Mouse (Mus musculus): ENCODE measurements around the gene Efhc1. TPM values are rescaled to one million over a fixed set of nuclear protein-coding genes. Genes with fewer than 3 reads are reported as not detected.
"Not testable (repeated sequence)": the region's sequence is repeated elsewhere in the genome, so short reads cannot be mapped to it uniquely, and the experiment has no call there.

The Efhc1 gene
- polyA plus RNA-seq, 1 experiment = 2.2 TPM

- H3K4me1 ChIP-seq (ENCODE audit: control insufficient read depth, insufficient read depth, low read length) = peaks cover 3% of the 10 kb centered on the region; the same call in 1 of the 2 replicates
- no peak overlapping the region for H3K4me3 ChIP-seq (ENCODE audit: insufficient read depth, low read length)
- H3K27ac ChIP-seq (ENCODE audit: insufficient read depth, low read length) = peak overlapping the region; percentile 59; the same call in 1 of the 2 replicates
- TF ChIP-seq CTCF (IDR thresholded peaks at IDR 0.05; ENCODE audit: extremely low read depth, insufficient read depth, low read length) (no peak), POLR2A (IDR thresholded peaks at IDR 0.05; ENCODE audit: extremely low read depth, insufficient read depth, low read length) (no peak)
Measured at GRCm38 (mm10) chr1:20919728-20920127, 31.7 kb upstream of the Efhc1 start.

GRCm38 (mm10) chr1:20921081-20921528 lies 30.3 kb upstream of the Efhc1 start:
- peaks cover 3% of the 10 kb centered on the region; the same call in 1 of the 2 replicates for H3K4me1 ChIP-seq (ENCODE audit: control insufficient read depth, insufficient read depth, low read length)
- TF ChIP-seq POLR2A (IDR thresholded peaks at IDR 0.05; ENCODE audit: extremely low read depth, insufficient read depth, low read length) = no peak
- TF ChIP-seq CTCF (IDR thresholded peaks at IDR 0.05; ENCODE audit: extremely low read depth, insufficient read depth, low read length) = no peak
- H3K27ac ChIP-seq (ENCODE audit: insufficient read depth, low read length) = no peak overlapping the region
- no peak overlapping the region for H3K4me3 ChIP-seq (ENCODE audit: insufficient read depth, low read length)

GRCm38 (mm10) chr1:20922612-20923399 lies 28.6 kb upstream of the Efhc1 start:
- H3K4me3 ChIP-seq (ENCODE audit: insufficient read depth, low read length) = no peak overlapping the region
- no peak for TF ChIP-seq POLR2A (IDR thresholded peaks at IDR 0.05; ENCODE audit: extremely low read depth, insufficient read depth, low read length)
- TF ChIP-seq CTCF (IDR thresholded peaks at IDR 0.05; ENCODE audit: extremely low read depth, insufficient read depth, low read length) = no peak
- H3K27ac ChIP-seq (ENCODE audit: insufficient read depth, low read length) = no peak overlapping the region
- H3K4me1 ChIP-seq (ENCODE audit: control insufficient read depth, insufficient read depth, low read length) = peaks cover 3% of the 10 kb centered on the region; the same call in 1 of the 2 replicates

GRCm38 (mm10) chr1:20925324-20925723 lies 26.1 kb upstream of the Efhc1 start:
- H3K27ac ChIP-seq (ENCODE audit: insufficient read depth, low read length); H3K4me3 ChIP-seq (ENCODE audit: insufficient read depth, low read length); H3K4me1 ChIP-seq (ENCODE audit: control insufficient read depth, insufficient read depth, low read length): not testable (repeated sequence)

- TF ChIP-seq CTCF (IDR thresholded peaks at IDR 0.05; ENCODE audit: extremely low read depth, insufficient read depth, low read length) (no peak), POLR2A (IDR thresholded peaks at IDR 0.05; ENCODE audit: extremely low read depth, insufficient read depth, low read length) (no peak)
- no peak overlapping the region for H3K4me3 ChIP-seq (ENCODE audit: insufficient read depth, low read length)
- H3K27ac ChIP-seq (ENCODE audit: insufficient read depth, low read length) = no peak overlapping the region
- peaks cover 3% of the 10 kb centered on the region; the same call in 1 of the 2 replicates for H3K4me1 ChIP-seq (ENCODE audit: control insufficient read depth, insufficient read depth, low read length)
Measured at GRCm38 (mm10) chr1:20925926-20926325, 25.5 kb upstream of the Efhc1 start.

GRCm38 (mm10) chr1:20926376-20926775 lies 25.1 kb upstream of the Efhc1 start:
- TF ChIP-seq POLR2A (IDR thresholded peaks at IDR 0.05; ENCODE audit: extremely low read depth, insufficient read depth, low read length) (no peak), CTCF (IDR thresholded peaks at IDR 0.05; ENCODE audit: extremely low read depth, insufficient read depth, low read length) (no peak)
- Histone ChIP-seq H3K4me3 (ENCODE audit: insufficient read depth, low read length) (no peak overlapping the region), H3K4me1 (ENCODE audit: control insufficient read depth, insufficient read depth, low read length) (peaks cover under 1% of the 10 kb centered on the region; the same call in 1 of the 2 replicates), H3K27ac (ENCODE audit: insufficient read depth, low read length) (no peak overlapping the region)

- Histone ChIP-seq H3K27ac (ENCODE audit: insufficient read depth, low read length) (no peak overlapping the region), H3K4me1 (ENCODE audit: control insufficient read depth, insufficient read depth, low read length) (no peaks in the 10 kb centered on the region), H3K4me3 (ENCODE audit: insufficient read depth, low read length) (no peak overlapping the region)
- no peak for TF ChIP-seq CTCF (IDR thresholded peaks at IDR 0.05; ENCODE audit: extremely low read depth, insufficient read depth, low read length)
- no peak for TF ChIP-seq POLR2A (IDR thresholded peaks at IDR 0.05; ENCODE audit: extremely low read depth, insufficient read depth, low read length)
Measured at GRCm38 (mm10) chr1:20928487-20928886, 22.9 kb upstream of the Efhc1 start.

- TF ChIP-seq CTCF (IDR thresholded peaks at IDR 0.05; ENCODE audit: extremely low read depth, insufficient read depth, low read length) (peak; percentile 78), POLR2A (IDR thresholded peaks at IDR 0.05; ENCODE audit: extremely low read depth, insufficient read depth, low read length) (no peak)
- Histone ChIP-seq H3K4me3 (ENCODE audit: insufficient read depth, low read length) (no peak overlapping the region), H3K4me1 (ENCODE audit: control insufficient read depth, insufficient read depth, low read length) (no peaks in the 10 kb centered on the region), H3K27ac (ENCODE audit: insufficient read depth, low read length) (no peak overlapping the region)
Measured at GRCm38 (mm10) chr1:20933457-20933856, 18.0 kb upstream of the Efhc1 start.

GRCm38 (mm10) chr1:20935106-20935505 lies 16.3 kb upstream of the Efhc1 start:
- H3K4me1 ChIP-seq (ENCODE audit: control insufficient read depth, insufficient read depth, low read length) = no peaks in the 10 kb centered on the region
- no peak for TF ChIP-seq POLR2A (IDR thresholded peaks at IDR 0.05; ENCODE audit: extremely low read depth, insufficient read depth, low read length)
- TF ChIP-seq CTCF (IDR thresholded peaks at IDR 0.05; ENCODE audit: extremely low read depth, insufficient read depth, low read length) = no peak
- no peak overlapping the region for H3K4me3 ChIP-seq (ENCODE audit: insufficient read depth, low read length)
- H3K27ac ChIP-seq (ENCODE audit: insufficient read depth, low read length) = no peak overlapping the region

- no peak for TF ChIP-seq POLR2A (IDR thresholded peaks at IDR 0.05; ENCODE audit: extremely low read depth, insufficient read depth, low read length)
- peak; percentile 90 for TF ChIP-seq CTCF (IDR thresholded peaks at IDR 0.05; ENCODE audit: extremely low read depth, insufficient read depth, low read length)
- Histone ChIP-seq H3K4me1 (ENCODE audit: control insufficient read depth, insufficient read depth, low read length) (peaks cover 2% of the 10 kb centered on the region; the same call in 1 of the 2 replicates), H3K4me3 (ENCODE audit: insufficient read depth, low read length) (no peak overlapping the region)
Measured at GRCm38 (mm10) chr1:20939046-20939445, 12.4 kb upstream of the Efhc1 start.

More at GRCm38 (mm10) chr1:20939046-20939445, 12.4 kb upstream of the Efhc1 start:
- H3K27ac ChIP-seq (ENCODE audit: insufficient read depth, low read length) = no peak overlapping the region

Measured in cortical plate, adult 2 months (tissue).